Mouse (Mus musculus) hindbrain, embryonic 13.5 days (tissue): ENCODE measurements at regions not wholly inside any gene's neighbourhood (a gene's known extent, or its start where the extent isn't known, plus 50 kb on each side); places are given as distances from the start of the nearest gene placed in this dataset.

Source experiments
- ATAC-seq: fragments of 200-750 bp; cut with Nextera tagmentation; 2 replicates; pipeline ENCODE4 v1.8.0; 2017; ENCODE audit warnings: moderate TSS enrichment; ENCODE audit not compliant: low FRiP score
- H3K27ac ChIP-seq: fragments of 300-500 bp; sonication (generic); 2 replicates; pipeline ENCODE4 v1.5.1; 2015; ENCODE audit warnings: inconsistent platforms, mild to moderate bottlenecking, moderate library complexity
- H3K27me3 ChIP-seq: fragments of 300-500 bp; sonication (generic); 2 replicates; pipeline ENCODE4 v1.6.1; 2015; ENCODE audit warnings: mild to moderate bottlenecking, inconsistent platforms
- H3K36me3 ChIP-seq: fragments of 300-500 bp; sonication (generic); 2 replicates; pipeline ENCODE4 v1.6.1; 2015; ENCODE audit warnings: mild to moderate bottlenecking, inconsistent platforms
- H3K4me1 ChIP-seq: fragments of 300-500 bp; sonication (generic); replicated peaks from 2 replicates; pipeline ENCODE4 v1.6.1; 2015; ENCODE audit warnings: inconsistent platforms
- H3K4me2 ChIP-seq: fragments of 300-500 bp; sonication (generic); 2 replicates; pipeline ENCODE4 v1.6.1; 2015; ENCODE audit warnings: inconsistent platforms, mild to moderate bottlenecking, moderate library complexity
- H3K4me3 ChIP-seq: fragments of 300-500 bp; sonication (generic); 2 replicates; pipeline ENCODE4 v1.5.1; 2015; ENCODE audit warnings: mild to moderate bottlenecking, inconsistent platforms
- H3K9ac ChIP-seq: fragments of 300-500 bp; sonication (generic); 2 replicates; pipeline ENCODE4 v1.6.1; 2015; ENCODE audit warnings: mild to moderate bottlenecking, inconsistent platforms
- H3K9me3 ChIP-seq: fragments of 300-500 bp; sonication (generic); 2 replicates; pipeline ENCODE4 v1.6.1; 2016; ENCODE audit warnings: inconsistent platforms
- WGBS: fragments of 180-500 bp; shearing (Covaris S2); methylation state at CpG from one replicate; pipeline ENCODE4 v1.1.7; 2015; 5-methylcytosine and 5-hydroxymethylcytosine counted together

GRCm38 (mm10) chr15:42913285-42913684 is 2779.1 kb downstream of the 9330182O14Rik start:
- no peaks in the 10 kb centered on the region for H3K9me3 ChIP-seq

GRCm38 (mm10) chr15:42914099-42914498 is 2779.9 kb downstream of the 9330182O14Rik start:
- peak; percentile 55; the same call in 1 of the 2 replicates for ATAC-seq
- no peak overlapping the region for H3K27ac ChIP-seq
- WGBS, result 4% methylated on average over 3 of the region's 3 CpGs

More at GRCm38 (mm10) chr15:42913285-42913684, 2779.1 kb downstream of the 9330182O14Rik start:
- Histone ChIP-seq H3K9ac (no peak overlapping the region), H3K4me3 (no peak overlapping the region), H3K27me3 (no peaks in the 10 kb centered on the region), H3K4me1 (peaks cover 7% of the 10 kb centered on the region), H3K36me3 (no peaks in the 10 kb centered on the region), H3K4me2 (no peak overlapping the region), H3K27ac (no peak overlapping the region)
- WGBS, result 17% methylated on average over 2 of the region's 2 CpGs
- ATAC-seq, result peak; percentile 26; the same call in 1 of the 2 replicates

GRCm38 (mm10) chr15:42915195-42915594 is 2781.0 kb downstream of the 9330182O14Rik start:
- ATAC-seq, result no peak
- 86% methylated on average over 11 of the region's 11 CpGs for WGBS

More at GRCm38 (mm10) chr15:42914099-42914498, 2779.9 kb downstream of the 9330182O14Rik start:
- Histone ChIP-seq H3K4me3 (no peak overlapping the region), H3K27me3 (no peaks in the 10 kb centered on the region), H3K36me3 (no peaks in the 10 kb centered on the region), H3K9me3 (no peaks in the 10 kb centered on the region), H3K9ac (no peak overlapping the region), H3K4me2 (no peak overlapping the region), H3K4me1 (peaks cover 7% of the 10 kb centered on the region)

GRCm38 (mm10) chr15:42921618-42922017 is 2787.5 kb downstream of the 9330182O14Rik start:
- Histone ChIP-seq H3K4me2 (no peak overlapping the region), H3K4me1 (no peaks in the 10 kb centered on the region), H3K4me3 (no peak overlapping the region), H3K27me3 (no peaks in the 10 kb centered on the region), H3K9ac (no peak overlapping the region), H3K9me3 (no peaks in the 10 kb centered on the region), H3K27ac (no peak overlapping the region), H3K36me3 (no peaks in the 10 kb centered on the region)
- 74% methylated on average over 3 of the region's 3 CpGs for WGBS
- ATAC-seq, result no peak

More at GRCm38 (mm10) chr15:42915195-42915594, 2781.0 kb downstream of the 9330182O14Rik start:
- no peaks in the 10 kb centered on the region for H3K27me3 ChIP-seq
- no peak overlapping the region for H3K27ac ChIP-seq
- H3K9ac ChIP-seq, result no peak overlapping the region
- H3K4me3 ChIP-seq, result no peak overlapping the region
- H3K36me3 ChIP-seq, result no peaks in the 10 kb centered on the region
- no peak overlapping the region for H3K4me2 ChIP-seq
- H3K4me1 ChIP-seq, result peaks cover 7% of the 10 kb centered on the region
- no peaks in the 10 kb centered on the region for H3K9me3 ChIP-seq

- H3K4me1 ChIP-seq, result no peaks in the 10 kb centered on the region
- H3K27ac ChIP-seq, result no peak overlapping the region
- H3K9me3 ChIP-seq, result no peaks in the 10 kb centered on the region
- H3K36me3 ChIP-seq, result no peaks in the 10 kb centered on the region
- no peaks in the 10 kb centered on the region for H3K27me3 ChIP-seq
- no peak overlapping the region for H3K4me2 ChIP-seq
- no peak for ATAC-seq
- no peak overlapping the region for H3K9ac ChIP-seq
- 83% methylated on average over 4 of the region's 4 CpGs for WGBS
- no peak overlapping the region for H3K4me3 ChIP-seq
Measured at GRCm38 (mm10) chr15:42928331-42928730, 2794.2 kb downstream of the 9330182O14Rik start.

- H3K36me3 ChIP-seq, result no peaks in the 10 kb centered on the region
- H3K27me3 ChIP-seq, result no peaks in the 10 kb centered on the region
- H3K9ac ChIP-seq, result no peak overlapping the region
- no peaks in the 10 kb centered on the region for H3K4me1 ChIP-seq
- no peak overlapping the region for H3K4me2 ChIP-seq
- H3K27ac ChIP-seq, result no peak overlapping the region
- no peak overlapping the region for H3K4me3 ChIP-seq
- 65% methylated on average over 1 of the region's 1 CpGs for WGBS
- ATAC-seq, result no peak
- no peaks in the 10 kb centered on the region for H3K9me3 ChIP-seq
Measured at GRCm38 (mm10) chr15:42944610-42945009, 2810.4 kb downstream of the 9330182O14Rik start.

- ATAC-seq, result no peak
- H3K36me3 ChIP-seq, result no peaks in the 10 kb centered on the region
- H3K9ac ChIP-seq, result no peak overlapping the region
- no peaks in the 10 kb centered on the region for H3K9me3 ChIP-seq
- WGBS, result 78% methylated on average over 4 of the region's 4 CpGs
- no peaks in the 10 kb centered on the region for H3K27me3 ChIP-seq
- H3K4me3 ChIP-seq, result no peak overlapping the region
- H3K27ac ChIP-seq, result no peak overlapping the region
- no peak overlapping the region for H3K4me2 ChIP-seq
- H3K4me1 ChIP-seq, result no peaks in the 10 kb centered on the region
Measured at GRCm38 (mm10) chr15:42955167-42955566, 2821.0 kb downstream of the 9330182O14Rik start.

- ATAC-seq, result peak; percentile 83; the same call in 1 of the 2 replicates
- no peaks in the 10 kb centered on the region for H3K36me3 ChIP-seq
- no peaks in the 10 kb centered on the region for H3K4me1 ChIP-seq
- H3K27ac ChIP-seq, result no peak overlapping the region
- H3K4me2 ChIP-seq, result no peak overlapping the region
- H3K9ac ChIP-seq, result no peak overlapping the region
- no peaks in the 10 kb centered on the region; the same call in 1 of the 2 replicates for H3K9me3 ChIP-seq
- 20% methylated on average over 11 of the region's 11 CpGs for WGBS
- H3K27me3 ChIP-seq, result no peaks in the 10 kb centered on the region
- H3K4me3 ChIP-seq, result no peak overlapping the region
Measured at GRCm38 (mm10) chr15:42962747-42963338, 2828.7 kb downstream of the 9330182O14Rik start.

- Histone ChIP-seq H3K27ac (no peak overlapping the region), H3K4me2 (no peak overlapping the region), H3K9me3 (no peaks in the 10 kb centered on the region; the same call in 1 of the 2 replicates), H3K27me3 (no peaks in the 10 kb centered on the region), H3K4me3 (no peak overlapping the region), H3K9ac (no peak overlapping the region), H3K36me3 (no peaks in the 10 kb centered on the region), H3K4me1 (no peaks in the 10 kb centered on the region)
- WGBS, result 72% methylated on average over 3 of the region's 3 CpGs
- ATAC-seq, result no peak
Measured at GRCm38 (mm10) chr15:42965314-42965713, 2831.1 kb downstream of the 9330182O14Rik start.
